Mouse (Mus musculus) right cerebral cortex, adult 2 months (tissue): Measurements from ENCODE around the gene Traf5.

ENCODE experiments used
- DNase-seq, 2 experiments: peaks; one replicate each; pipeline ENCODE4 v3.0.0; 2021 to 2022; ENCODE audit warnings: low spot score in 2 of 2

Gene Traf5

GRCm38 (mm10) chr1:192091806-192092772 lies at the start of gene Traf5:
TSS of gene Traf5 (minus strand) at chr1:192092559.
- peak; percentile 90 for DNase-seq

DNA sequence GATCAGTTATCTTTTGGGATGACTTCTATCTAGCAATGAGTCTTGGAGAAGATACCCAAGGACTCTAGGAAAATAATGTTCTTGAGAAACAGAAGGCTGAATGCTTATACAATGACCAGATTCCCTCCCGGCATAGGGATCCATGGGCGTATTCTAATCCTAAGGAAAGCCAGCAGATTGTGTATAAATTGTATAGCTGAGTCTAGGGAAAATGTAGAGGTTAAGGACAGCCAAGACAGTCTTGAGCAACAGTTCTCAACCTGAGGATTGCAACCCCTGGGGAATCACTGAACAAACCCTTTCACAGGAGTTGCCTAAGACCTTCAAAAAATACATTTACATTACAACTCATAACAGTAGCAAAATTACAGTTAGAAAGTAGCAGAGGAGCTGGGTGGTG lies 48.0 kb upstream of the Traf5 start:
- DNase-seq, result no peak

DNA sequence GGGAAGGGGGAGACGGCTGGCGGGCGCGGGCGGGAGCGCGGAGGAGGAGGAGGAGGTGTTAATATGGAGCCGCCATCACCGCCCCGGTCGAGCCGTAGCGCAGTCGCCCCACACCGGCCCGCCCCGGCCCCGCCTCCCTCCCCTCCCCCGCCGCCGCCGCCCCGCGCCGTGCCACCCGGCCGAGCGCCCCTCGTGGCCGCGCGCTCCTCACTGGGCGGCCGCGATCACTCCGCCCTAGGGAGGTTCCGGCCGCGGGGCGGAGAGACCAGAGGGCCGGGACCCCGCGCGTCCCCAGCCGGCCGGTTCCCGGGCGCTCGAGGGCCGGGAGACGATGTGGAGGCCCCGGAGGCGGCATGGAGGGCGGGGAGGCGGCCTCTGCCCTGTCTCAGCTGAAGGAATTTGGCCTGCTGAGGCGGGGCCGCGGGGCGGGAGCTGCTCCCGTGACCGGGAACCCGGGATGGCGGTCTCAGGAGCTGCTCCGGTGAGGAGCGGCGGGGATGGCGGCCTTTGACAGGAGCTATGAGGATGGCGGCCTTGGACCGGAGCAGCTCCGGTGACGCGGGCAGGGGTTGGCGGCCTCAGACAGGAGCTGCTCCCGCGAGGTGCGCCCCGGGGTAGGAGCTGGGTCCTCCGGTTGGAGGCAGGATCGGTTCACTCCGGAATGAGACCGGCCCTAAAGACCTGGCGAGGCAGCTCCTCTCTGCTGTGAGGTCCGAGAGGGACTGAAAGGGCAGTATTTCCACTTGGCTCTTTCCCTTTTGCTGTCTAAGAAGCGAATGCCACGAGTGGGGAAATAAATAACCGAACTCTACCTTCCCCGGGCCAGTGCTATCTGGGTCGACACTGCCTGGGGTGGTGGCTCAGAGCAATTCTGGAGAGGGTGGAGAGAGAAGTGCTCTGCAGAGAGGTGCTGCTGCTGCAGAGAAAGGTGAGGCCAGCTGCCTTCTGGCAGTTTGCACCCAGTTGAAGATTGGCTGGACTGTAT lies 45.9 kb upstream of the Traf5 start, which contains the start of gene Rcor3:
TSS of gene Rcor3 (minus strand) at position 137 of the 985 bp plus-strand sequence.
- peak; percentile 60 to 71 for DNase-seq

DNA sequence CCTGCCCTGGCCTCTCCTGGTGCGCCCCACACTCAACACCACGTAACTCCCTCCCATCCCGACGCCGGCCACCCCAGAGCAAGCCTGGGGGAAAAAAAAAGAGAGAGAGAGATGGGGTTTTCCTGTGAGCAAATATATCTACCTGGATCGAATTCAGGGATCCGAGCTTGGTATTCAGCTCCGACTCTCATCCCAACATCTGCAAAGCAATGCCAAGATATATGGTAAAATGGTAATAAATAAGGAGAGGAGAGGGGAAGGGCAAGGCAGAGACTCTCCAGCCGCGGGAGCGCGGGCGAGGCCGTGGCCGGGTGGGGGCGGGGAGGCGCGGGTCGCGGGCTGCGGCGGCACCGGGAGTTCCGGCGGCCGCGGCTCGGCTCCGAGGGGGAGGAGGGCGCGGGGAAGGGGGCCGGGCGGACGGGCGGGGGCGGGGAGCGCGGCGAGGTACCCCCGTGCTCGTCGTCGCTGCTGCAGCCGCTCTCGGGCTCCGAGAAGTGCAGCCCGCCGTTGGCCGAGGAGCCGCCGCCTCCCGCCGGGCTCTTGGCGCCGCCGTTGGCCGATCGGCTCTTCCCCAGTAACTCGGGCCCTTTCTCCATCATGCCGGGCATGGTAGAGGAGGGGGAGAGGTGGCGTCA lies 45.0 kb upstream of the Traf5 start:
- peak; percentile 17 to 28 for DNase-seq

- DNase-seq, result peak; percentile 82 to 83
These were observed 44.4 kb upstream of the Traf5 start for GRCm38 (mm10) chr1:192136561-192137290.

DNA sequence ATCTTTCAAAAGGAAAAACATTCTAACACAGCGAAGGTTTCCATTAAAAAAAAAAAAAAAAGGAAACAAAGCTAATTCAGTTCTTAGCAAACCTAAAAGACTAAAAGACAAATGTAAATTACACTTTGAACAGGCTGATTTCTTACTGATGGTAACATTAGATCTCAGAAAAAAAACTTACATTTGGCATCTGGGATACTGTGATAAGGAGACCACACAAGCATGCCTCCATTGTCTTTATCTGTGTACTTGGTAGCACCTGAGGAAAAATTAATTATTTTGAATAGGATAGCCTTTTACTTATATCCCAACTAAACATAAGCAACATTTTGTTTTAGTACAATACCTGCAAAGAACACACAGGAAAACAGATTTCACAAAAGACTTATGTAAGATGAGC lies 37.8 kb upstream of the Traf5 start:
- DNase-seq, result no peak

- no peak for DNase-seq
These were observed 36.0 kb upstream of the Traf5 start for GRCm38 (mm10) chr1:192128343-192128742.

DNA sequence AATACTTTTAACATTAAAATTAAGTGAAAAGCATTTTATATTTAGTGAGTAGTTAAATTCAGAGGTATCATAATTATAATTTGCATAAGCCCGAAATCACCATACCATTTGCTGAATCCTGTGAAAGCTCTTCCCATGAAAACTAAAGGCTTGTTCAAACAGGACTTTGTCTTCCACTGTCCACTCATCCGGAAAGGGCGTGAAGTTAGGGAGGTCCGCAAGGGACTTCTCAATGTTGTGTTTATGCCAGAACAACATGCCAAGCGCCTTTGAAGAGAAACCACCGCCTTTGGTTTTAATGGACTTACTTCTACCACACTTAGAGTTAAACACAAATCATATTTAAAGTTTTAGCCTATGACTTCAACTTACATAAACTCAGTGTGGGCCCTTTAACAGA lies 33.4 kb upstream of the Traf5 start:
- DNase-seq, result no peak

GRCm38 (mm10) chr1:192116262-192116661 lies 23.9 kb upstream of the Traf5 start:
- DNase-seq, result no peak

DNA sequence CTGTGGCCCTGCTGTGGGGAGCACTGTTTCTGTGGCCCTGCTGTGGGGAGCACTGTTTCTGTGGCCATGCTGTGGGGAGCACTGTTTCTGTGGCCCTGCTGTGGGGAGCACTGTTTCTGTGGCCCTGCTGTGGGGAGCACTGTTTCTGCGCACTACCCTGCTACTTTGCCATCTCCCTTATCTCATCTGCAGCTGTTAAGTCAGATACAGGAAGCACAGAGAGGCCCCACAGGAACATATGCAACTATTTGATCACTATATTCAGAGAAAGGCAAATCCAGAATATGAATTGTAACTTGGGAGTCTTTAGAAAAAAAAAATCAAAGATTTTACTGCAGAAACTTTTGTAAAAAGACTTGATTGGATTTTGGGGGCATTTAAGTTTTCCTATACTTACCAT lies 23.0 kb upstream of the Traf5 start:
- no peak for DNase-seq

GRCm38 (mm10) chr1:192109169-192109568 lies 16.8 kb upstream of the Traf5 start:
- no peak for DNase-seq

DNA sequence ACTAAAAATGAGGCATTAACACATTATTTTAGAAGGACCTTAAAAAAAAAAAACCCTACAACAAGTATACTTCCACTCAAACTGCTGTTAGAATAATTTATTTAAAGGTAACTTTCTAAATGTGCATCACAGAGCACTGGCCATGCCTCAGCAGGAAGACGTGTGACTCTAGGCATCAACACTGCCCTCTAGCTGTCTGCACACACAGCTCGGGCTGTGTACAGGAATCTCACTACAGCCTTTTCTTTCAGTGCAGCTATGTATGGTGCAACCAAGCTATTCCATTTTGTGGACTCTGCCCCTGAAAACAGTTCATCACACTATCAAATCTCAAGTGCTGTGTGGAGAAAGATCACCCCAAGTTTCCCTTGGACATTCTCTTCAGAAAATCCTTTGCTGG lies 15.0 kb upstream of the Traf5 start:
- DNase-seq, result peak in 1 of 2 experiments; percentile 30

DNA sequence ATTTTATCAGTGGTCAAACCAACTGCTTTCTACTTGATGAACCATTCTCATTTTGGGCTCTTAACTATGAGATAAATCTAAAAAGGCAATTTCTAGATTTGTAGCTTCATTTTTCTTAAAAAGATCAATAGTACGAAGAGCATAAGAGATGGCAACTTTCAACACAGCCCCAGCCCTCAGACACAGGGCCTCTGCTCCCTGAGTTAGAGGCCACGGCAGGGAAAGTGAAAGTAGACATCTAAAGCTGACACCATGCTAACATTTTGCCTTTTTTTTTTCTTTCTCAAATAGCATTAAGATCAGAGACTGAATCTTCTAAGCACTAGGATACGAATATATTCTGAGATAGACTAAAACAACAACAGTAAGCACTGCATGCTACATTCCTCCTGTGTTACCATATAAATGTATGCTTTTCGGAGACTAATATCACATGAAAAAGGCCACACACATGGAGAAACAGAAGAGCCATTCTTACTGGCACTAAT lies 13.6 kb upstream of the Traf5 start:
- no peak for DNase-seq

- DNase-seq, result no peak
These were observed 11.7 kb upstream of the Traf5 start for GRCm38 (mm10) chr1:192104021-192104420.

DNA sequence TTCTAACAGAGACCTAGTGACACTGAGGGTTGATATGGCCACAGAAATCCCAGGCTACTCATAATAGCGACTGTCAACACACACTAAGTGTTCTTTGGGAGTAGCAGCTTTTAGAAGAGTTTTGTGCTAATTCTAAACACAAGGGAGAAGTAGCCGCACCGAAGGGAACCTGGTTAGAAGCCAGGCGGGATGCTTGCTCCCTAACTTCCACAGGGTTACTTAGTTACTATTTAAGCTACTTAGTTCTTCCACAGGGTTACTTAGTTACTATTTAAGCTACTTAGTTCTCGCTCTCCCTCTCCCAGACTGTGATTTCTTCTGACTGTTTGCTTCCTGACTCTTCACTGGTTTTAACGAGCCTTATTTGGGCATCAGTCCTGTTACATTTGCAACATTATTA lies 10.8 kb upstream of the Traf5 start:
- DNase-seq, result no peak

- DNase-seq, result peak; percentile 72 to 77
These were observed 9.0 kb upstream of the Traf5 start for GRCm38 (mm10) chr1:192101359-192101758.

GRCm38 (mm10) chr1:192100742-192101141 lies 8.4 kb upstream of the Traf5 start:
- no peak for DNase-seq

GRCm38 (mm10) chr1:192095626-192096025 lies 3.3 kb upstream of the Traf5 start:
- DNase-seq, result no peak

- peak; percentile 73 to 84 for DNase-seq
These were observed 2.3 kb upstream of the Traf5 start for GRCm38 (mm10) chr1:192094451-192095170.
